Mouse (Mus musculus): ENCODE measurements around the gene Abca3.

- TF ChIP-seq CTCF (IDR thresholded peaks at IDR 0.05; ENCODE audit: borderline replicate concordance, extremely low read depth, insufficient read depth, insufficient read length) (no peak), POLR2A (IDR thresholded peaks at IDR 0.05; ENCODE audit: borderline replicate concordance, extremely low read depth, insufficient read depth, insufficient read length, poor library complexity, severe bottlenecking) (no peak)
Measured at GRCm38 (mm10) chr17:24344672-24345071, 7.1 kb upstream of the Abca3 start.
